Mouse (Mus musculus) hindbrain, embryonic 10.5 days (tissue): ENCODE data around the gene Nrxn1. TPM values are rescaled to one million over a fixed set of nuclear protein-coding genes. Genes with fewer than 3 reads are reported as not detected.

Source experiments
- DNase-seq: peaks from one replicate; pipeline ENCODE4 v3.0.0-alpha.2; 2017; ENCODE audit warnings: low spot score
- H3K27ac ChIP-seq: fragments of 300-500 bp; sonication (generic); 2 replicates; pipeline ENCODE4 v1.5.1; 2016; ENCODE audit warnings: mild to moderate bottlenecking, moderate library complexity
- H3K27me3 ChIP-seq: fragments of 300-500 bp; sonication (generic); 2 replicates; pipeline ENCODE4 v1.6.1; 2016; ENCODE audit warnings: mild to moderate bottlenecking; ENCODE audit not compliant: poor library complexity, insufficient read depth, severe bottlenecking
- H3K36me3 ChIP-seq: fragments of 300-500 bp; sonication (generic); 2 replicates; pipeline ENCODE4 v1.6.1; 2016; ENCODE audit warnings: mild to moderate bottlenecking, moderate library complexity
- H3K4me1 ChIP-seq: fragments of 300-500 bp; sonication (generic); replicated peaks from 2 replicates; pipeline ENCODE4 v1.6.1; 2016; ENCODE audit warnings: mild to moderate bottlenecking
- H3K4me3 ChIP-seq: fragments of 300-500 bp; sonication (generic); 2 replicates; pipeline ENCODE4 v1.5.1; 2016; ENCODE audit warnings: mild to moderate bottlenecking, moderate library complexity
- H3K9me3 ChIP-seq: fragments of 300-500 bp; sonication (generic); 2 replicates; pipeline ENCODE4 v1.6.1; 2016; ENCODE audit warnings: mild to moderate bottlenecking, moderate library complexity
- WGBS: fragments of 180-500 bp; shearing (Covaris S2); methylation state at CpG from one replicate; pipeline ENCODE4 v1.1.7; 2016; 5-methylcytosine and 5-hydroxymethylcytosine counted together
- polyA plus RNA-seq: library from polyadenylated mRNA; unstranded; fragments of >200 nt; fragmentation: Nextera tagmentation; extraction: Ambion mirVana; gene quantifications from 2 replicates; pipeline ENCODE4 v1.2.1, GENCODE M21; 2016

The Nrxn1 gene
- polyA plus RNA-seq, 1 experiment from 2014 or later: 15.4 TPM

DNA sequence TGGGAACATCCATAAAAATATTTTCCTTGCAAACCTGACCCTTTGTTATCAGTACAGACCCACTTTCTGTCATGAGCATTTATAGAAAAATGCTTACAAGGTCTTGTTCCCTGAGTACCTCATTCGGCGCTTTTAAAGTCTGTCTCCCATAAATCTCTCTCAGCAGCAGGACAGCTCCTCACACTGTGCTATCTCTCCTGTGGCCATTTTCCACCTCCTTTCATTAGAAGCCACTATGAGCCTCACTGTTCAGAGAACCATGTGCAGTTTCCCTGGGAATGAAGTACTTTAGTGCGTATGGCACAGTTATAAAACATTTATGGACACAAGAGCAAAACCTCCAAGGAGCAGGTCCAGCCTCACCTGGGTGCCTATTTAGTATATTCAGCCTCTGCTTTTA is 1014.4 kb downstream of the Nrxn1 start:
- H3K4me1 ChIP-seq: peaks cover 10% of the 10 kb centered on the region
- DNase-seq: no peak
- no peak overlapping the region for H3K4me3 ChIP-seq
- peak overlapping the region; percentile 66; the same call in 1 of the 2 replicates for H3K27ac ChIP-seq
- no peaks in the 10 kb centered on the region for H3K36me3 ChIP-seq
- 78% methylated on average over 3 of the region's 3 CpGs for WGBS
- H3K9me3 ChIP-seq: no peaks in the 10 kb centered on the region
- no peaks in the 10 kb centered on the region for H3K27me3 ChIP-seq

DNA sequence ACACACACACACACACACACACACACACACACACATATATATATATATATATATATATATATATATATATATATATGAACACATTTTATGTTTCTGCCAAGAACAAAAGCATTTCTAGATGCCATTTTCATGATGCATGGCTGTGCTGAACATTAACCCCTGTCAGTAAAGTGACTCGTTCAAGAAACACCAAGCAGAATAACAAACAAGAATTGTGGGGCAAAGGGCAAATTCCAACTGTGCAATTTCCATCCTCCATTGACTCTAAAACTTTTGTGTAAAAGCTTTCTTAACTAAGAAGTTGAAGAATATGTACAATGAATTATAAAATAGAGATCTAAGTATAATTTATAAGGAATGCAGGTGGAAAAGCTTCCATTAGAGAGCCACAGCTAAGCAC is 1030.0 kb downstream of the Nrxn1 start:
- no peak for DNase-seq
- H3K27me3 ChIP-seq: no peaks in the 10 kb centered on the region
- no peaks in the 10 kb centered on the region for H3K36me3 ChIP-seq
- no peak overlapping the region for H3K4me3 ChIP-seq
- WGBS: 12% methylated on average over 1 of the region's 1 CpGs
- peaks cover 6% of the 10 kb centered on the region; the same call in 1 of the 2 replicates for H3K4me1 ChIP-seq
- H3K27ac ChIP-seq: no peak overlapping the region
- no peaks in the 10 kb centered on the region for H3K9me3 ChIP-seq

DNA sequence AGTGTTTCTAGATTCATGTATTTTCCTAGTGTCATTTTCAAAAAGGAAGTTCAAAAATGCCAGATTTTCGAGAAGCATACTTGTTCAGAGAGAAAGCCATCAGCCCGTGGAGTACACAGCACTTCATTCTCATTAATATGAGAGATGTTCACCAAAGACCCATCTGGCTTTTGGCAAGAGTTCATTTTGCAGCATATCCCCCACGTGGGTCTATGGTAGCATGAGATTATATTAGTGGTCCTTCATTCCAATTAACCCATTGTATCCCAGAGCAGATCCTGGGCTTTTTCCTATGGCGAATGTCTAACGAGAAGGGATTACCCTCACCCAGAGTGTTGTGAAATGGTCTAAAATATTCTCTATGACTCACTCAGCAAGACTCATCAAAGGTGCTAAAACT is 1032.0 kb downstream of the Nrxn1 start:
- no peaks in the 10 kb centered on the region for H3K36me3 ChIP-seq
- H3K4me1 ChIP-seq: peaks cover 6% of the 10 kb centered on the region; the same call in 1 of the 2 replicates
- H3K27ac ChIP-seq: no peak overlapping the region
- WGBS: 68% methylated on average over 5 of the region's 5 CpGs
- no peaks in the 10 kb centered on the region for H3K9me3 ChIP-seq
- no peak for DNase-seq
- no peaks in the 10 kb centered on the region for H3K27me3 ChIP-seq
- no peak overlapping the region for H3K4me3 ChIP-seq

DNA sequence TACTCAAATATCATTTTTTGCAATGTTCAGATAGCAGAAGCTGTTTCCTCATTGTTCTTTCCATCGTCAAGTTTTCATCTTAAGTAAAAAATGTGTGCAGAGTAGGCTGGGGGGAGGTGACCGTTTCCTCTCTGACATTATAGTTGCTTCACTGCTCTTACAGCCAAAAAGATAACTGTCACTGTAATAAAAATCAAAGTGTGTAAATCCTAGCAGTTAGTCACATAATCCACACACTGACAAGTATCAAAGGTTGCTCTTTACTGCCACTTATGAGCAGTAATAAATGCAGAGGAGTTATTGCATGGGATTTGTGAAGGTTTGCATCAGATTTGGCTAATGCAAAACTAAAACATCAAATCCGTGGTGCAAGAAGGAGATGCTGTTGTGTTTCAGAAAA is 1032.7 kb downstream of the Nrxn1 start:
- Histone ChIP-seq H3K4me3 (no peak overlapping the region), H3K27ac (no peak overlapping the region), H3K4me1 (peaks cover 6% of the 10 kb centered on the region; the same call in 1 of the 2 replicates), H3K36me3 (no peaks in the 10 kb centered on the region), H3K27me3 (no peaks in the 10 kb centered on the region), H3K9me3 (no peaks in the 10 kb centered on the region)
- 72% methylated on average over 3 of the region's 3 CpGs for WGBS
- no peak for DNase-seq

DNA sequence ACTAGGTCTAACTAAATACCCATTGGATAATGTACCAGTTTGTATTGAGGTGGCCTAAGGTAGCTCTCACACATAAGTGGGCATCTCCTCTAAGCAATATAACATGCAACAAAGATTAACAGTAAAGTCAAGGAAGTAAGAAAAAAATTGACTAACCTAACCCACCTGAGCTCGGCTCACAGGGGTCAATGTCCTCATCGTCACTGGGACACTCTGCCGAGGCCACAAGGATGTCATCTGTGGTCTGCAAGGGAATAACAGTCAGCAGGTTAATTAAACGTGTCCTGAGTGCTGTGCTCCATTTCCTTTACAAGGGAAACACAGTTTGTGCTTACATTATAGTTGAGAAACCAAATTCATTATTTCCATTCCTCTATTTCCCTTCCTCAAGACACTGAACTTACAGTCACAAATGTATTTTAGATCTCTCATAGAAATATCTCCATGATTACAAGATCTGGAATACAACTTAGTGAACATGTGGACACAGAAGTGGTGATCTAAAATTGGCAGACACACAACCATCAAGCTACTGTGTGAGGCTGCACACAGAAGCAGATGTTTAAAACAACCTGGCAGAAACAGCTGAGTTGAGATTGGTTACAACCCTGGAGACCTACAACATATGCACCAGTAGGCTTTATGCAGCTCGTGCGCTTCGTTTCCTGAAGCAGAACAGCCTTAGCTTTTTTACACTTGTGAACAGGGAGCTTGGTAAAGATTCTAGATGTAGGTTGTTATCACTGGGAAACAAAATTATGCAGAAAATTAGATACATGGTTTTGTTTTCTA is 1033.4 kb downstream of the Nrxn1 start:
- Histone ChIP-seq H3K27me3 (no peaks in the 10 kb centered on the region), H3K27ac (no peak overlapping the region), H3K9me3 (no peaks in the 10 kb centered on the region), H3K36me3 (no peaks in the 10 kb centered on the region), H3K4me3 (no peak overlapping the region), H3K4me1 (peaks cover 6% of the 10 kb centered on the region; the same call in 1 of the 2 replicates)
- 73% methylated on average over 7 of the region's 7 CpGs for WGBS
- no peak for DNase-seq

DNA sequence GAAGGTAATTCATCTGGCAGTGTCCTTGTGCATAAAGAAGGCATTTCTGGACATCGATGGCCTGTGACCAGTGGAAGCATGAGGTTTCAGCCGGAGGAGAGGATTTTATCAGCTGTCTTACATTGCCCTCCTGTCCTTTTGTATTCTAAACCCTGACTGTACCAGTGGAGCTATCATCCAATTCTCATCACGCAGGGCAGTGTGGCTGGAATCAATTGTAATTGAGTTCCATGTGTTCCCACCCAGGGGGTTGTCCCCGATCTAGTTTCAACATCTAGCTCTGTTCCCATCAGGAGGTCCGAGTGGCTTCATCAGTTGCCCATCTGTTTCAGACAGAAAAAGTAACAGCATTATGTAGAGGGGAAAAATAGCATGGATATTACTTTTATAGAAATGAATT is 1038.6 kb downstream of the Nrxn1 start:
- no peaks in the 10 kb centered on the region for H3K36me3 ChIP-seq
- peak overlapping the region; percentile 35; the same call in 1 of the 2 replicates for H3K27ac ChIP-seq
- DNase-seq: peak; percentile 48
- 0 out of 2 replicates have a peak, but pooled peaks cover 4% of the 10 kb centered on the region for H3K4me1 ChIP-seq
- no peak overlapping the region for H3K4me3 ChIP-seq
- H3K27me3 ChIP-seq: no peaks in the 10 kb centered on the region
- 30% methylated on average over 5 of the region's 5 CpGs for WGBS
- no peaks in the 10 kb centered on the region for H3K9me3 ChIP-seq

DNA sequence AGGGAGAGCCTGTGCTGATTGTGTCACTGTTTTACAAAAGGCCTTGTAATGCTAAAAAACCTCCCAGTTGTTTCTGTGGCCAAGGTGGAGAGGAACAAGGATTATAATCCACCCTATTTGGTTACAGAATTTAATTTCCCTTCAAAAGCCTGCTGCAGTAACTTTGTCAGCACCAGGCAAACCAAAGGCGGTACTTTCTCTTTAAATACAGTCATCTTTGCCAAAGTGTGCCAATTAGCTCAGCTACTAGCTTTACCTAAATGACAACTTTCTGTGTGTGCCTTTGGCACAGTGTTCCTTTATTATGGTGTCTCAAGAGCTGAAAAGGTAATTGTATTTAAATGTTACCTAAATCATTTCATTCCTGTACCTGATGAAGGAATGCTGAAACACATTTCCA is 1053.6 kb downstream of the Nrxn1 start:
- no peaks in the 10 kb centered on the region for H3K36me3 ChIP-seq
- no peak overlapping the region for H3K4me3 ChIP-seq
- no peak for DNase-seq
- H3K27me3 ChIP-seq: no peaks in the 10 kb centered on the region
- 70% methylated on average over 1 of the region's 1 CpGs for WGBS
- no peaks in the 10 kb centered on the region for H3K4me1 ChIP-seq
- no peak overlapping the region for H3K27ac ChIP-seq
- H3K9me3 ChIP-seq: no peaks in the 10 kb centered on the region

DNA sequence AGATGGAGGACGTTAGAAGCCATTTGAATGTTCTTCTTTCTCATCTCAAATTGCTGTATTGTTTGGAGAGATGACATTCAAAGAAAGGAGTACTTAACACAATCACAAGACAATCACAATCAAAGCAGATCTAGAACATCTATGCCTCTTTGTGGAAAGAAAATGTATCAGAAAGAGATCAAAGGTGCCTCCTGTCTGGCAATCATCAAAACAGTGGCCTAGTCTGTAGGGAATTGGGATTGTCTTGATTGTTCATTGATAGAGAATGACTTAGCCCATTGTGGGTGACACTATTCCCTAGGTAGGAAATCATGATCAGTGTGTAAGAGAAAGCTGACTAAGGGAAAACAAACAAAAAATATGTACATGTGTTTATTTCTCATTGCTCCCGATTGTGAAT is 1060.5 kb downstream of the Nrxn1 start:
- H3K4me1 ChIP-seq: no peaks in the 10 kb centered on the region
- WGBS: 83% methylated on average over 2 of the region's 2 CpGs
- no peaks in the 10 kb centered on the region for H3K36me3 ChIP-seq
- no peak for DNase-seq
- H3K27ac ChIP-seq: no peak overlapping the region
- no peaks in the 10 kb centered on the region for H3K9me3 ChIP-seq
- H3K4me3 ChIP-seq: no peak overlapping the region
- H3K27me3 ChIP-seq: no peaks in the 10 kb centered on the region

DNA sequence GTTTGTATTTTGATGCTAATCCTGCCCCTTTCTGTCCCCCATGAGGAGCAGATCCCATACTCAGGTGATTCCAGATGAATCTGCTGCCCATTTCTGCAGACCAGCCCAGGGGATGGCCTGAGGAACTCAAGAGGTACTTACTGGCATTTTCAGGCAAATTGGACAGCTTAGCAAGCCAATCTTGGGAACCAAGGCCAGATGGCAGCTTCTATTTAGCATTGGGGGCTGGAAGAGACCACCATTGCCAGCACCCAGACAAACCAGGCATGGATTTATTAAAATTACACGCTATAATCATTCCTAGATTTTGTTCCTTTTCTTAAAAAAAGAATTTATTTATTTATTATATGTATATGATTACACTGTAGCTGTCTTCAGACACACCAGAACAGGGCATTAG is 1076.2 kb downstream of the Nrxn1 start:
- no peaks in the 10 kb centered on the region for H3K27me3 ChIP-seq
- peaks cover 16% of the 10 kb centered on the region; the same call in 1 of the 2 replicates for H3K9me3 ChIP-seq
- 71% methylated on average over 1 of the region's 1 CpGs for WGBS
- H3K4me1 ChIP-seq: no peaks in the 10 kb centered on the region
- H3K36me3 ChIP-seq: no peaks in the 10 kb centered on the region
- DNase-seq: no peak
- H3K27ac ChIP-seq: no peak overlapping the region
- H3K4me3 ChIP-seq: no peak overlapping the region

DNA sequence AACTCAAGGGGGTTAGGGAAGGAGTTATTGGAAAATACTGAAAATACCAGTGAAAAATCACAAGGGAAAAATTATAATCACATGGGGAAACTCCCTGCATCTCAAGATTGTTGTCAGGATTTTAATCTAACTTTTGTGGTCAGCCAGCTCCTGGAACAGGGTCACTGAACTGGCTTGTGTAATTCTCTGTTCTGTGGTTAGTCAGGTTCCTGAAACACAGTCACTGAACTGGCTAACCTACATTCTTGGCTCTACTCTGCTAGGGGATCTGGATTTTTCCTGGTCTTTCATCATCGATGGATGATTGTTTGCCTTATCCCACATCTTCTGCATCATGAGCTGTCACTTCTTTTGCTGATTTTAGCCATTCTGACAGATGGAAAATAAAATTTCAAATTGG is 1081.1 kb downstream of the Nrxn1 start:
- Histone ChIP-seq H3K36me3 (no peaks in the 10 kb centered on the region), H3K4me1 (no peaks in the 10 kb centered on the region)
- WGBS: 90% methylated on average over 1 of the region's 1 CpGs

DNA sequence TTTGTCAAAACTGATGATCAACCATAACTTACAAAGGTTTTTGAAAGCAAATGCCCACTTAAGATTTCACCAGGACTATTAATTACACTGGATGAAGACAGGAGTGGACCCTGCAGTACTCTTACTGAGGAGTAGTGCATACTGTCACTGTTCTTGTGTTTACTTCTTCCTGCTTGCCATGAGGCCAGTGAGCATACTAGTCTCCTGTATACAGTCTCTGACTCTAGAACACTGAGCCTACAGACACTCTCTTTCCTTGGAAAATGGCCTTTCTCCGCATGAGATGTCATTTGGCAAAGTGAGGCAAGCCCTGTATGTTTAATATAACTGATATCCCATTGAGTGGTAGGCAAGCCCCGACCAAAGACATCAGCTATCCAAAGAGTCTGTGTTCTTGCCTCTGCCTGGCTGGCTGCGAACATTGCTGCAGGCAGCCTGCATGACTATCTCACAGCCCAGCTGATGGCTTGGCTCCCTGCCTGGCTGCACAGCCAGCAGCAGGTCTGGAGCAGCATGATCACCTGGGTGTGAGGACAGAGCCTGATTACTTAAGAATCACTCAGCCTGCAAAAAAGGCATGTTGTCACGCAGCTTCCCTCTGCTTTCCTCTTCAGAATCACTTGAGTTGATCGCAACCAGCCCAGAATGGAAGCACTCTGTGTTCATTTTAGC is 1085.3 kb downstream of the Nrxn1 start:
- no peak for DNase-seq
- Histone ChIP-seq H3K27ac (no peak overlapping the region), H3K27me3 (no peaks in the 10 kb centered on the region), H3K4me3 (no peak overlapping the region), H3K9me3 (0 out of 2 replicates have a peak, but pooled peaks cover 3% of the 10 kb centered on the region), H3K4me1 (no peaks in the 10 kb centered on the region), H3K36me3 (no peaks in the 10 kb centered on the region)
- 55% methylated on average over 5 of the region's 5 CpGs for WGBS

More for the DNA sequence above, 1081.1 kb downstream of the Nrxn1 start:
- Histone ChIP-seq H3K9me3 (peaks cover 16% of the 10 kb centered on the region; the same call in 1 of the 2 replicates), H3K4me3 (no peak overlapping the region), H3K27ac (no peak overlapping the region), H3K27me3 (no peaks in the 10 kb centered on the region)
- DNase-seq: no peak

DNA sequence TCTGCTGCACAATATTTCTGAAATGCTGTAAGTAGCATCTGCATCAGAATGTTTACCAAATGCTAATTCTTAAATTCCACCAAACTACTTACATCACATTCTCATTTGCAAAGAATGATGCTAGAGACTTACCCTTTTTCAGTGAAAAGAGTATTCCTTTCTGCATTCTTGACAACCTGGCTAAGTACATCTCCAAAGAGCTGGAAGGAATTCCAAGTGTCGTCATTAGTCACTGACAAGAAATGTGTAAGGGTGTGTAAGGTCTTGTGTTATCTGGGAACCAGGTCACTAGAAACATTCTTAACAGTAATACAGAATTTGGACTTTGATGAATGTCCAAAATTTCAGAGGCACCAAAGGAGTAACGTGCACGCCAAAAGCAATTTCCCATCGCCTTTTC is 1102.2 kb downstream of the Nrxn1 start:
- no peak overlapping the region for H3K4me3 ChIP-seq
- WGBS: 93% methylated on average over 4 of the region's 4 CpGs
- DNase-seq: no peak
- H3K36me3 ChIP-seq: no peaks in the 10 kb centered on the region
- H3K27ac ChIP-seq: no peak overlapping the region
- H3K9me3 ChIP-seq: no peaks in the 10 kb centered on the region
- no peaks in the 10 kb centered on the region for H3K4me1 ChIP-seq
- no peaks in the 10 kb centered on the region for H3K27me3 ChIP-seq
